In the genomic region with DNA sequence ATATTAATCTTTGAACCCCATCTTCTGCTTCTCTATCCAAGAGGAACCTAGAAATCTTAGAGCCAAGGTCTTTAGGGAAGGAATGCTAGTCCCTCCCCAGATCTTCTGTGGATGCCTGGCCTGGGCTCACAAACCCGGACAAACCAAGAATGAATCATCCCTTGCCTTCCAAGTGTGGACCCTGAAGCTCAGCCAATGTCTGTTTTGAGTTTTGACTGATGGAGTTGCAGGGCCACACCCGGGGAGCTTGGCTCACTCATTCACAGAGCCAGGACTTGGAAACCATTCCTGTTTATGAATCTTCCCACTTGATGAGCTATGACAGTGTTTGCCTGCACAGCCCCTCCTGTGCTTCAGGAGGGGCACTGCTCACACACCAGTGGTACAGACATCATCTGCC, we compare ENCODE assay signal across 18 mouse cellular contexts.
DNase-seq lines count a peak whose midpoint lies in the region; ATAC-seq and TF ChIP-seq lines count a peak whose summit lies in the region.
"Had no signal": no experiment of that assay in that cellular context is flagged by ENCODE, and none has a peak within 500 bp of the region (broad histone marks: within the 10 kb centered on the region; RNA-seq: fewer than 3 reads in every experiment).

No protein-coding gene starts in this region.

- no peak for TF ChIP-seq POLR2A in limb, embryonic 14.5 days (IDR thresholded peaks at IDR 0.05; ENCODE audit: borderline replicate concordance, extremely low read depth, insufficient read depth, insufficient read length)

- no peak overlapping the region for H3K9ac ChIP-seq in limb, embryonic 14.5 days (ENCODE audit: low read depth, low read length, severe bottlenecking)
- H3K9ac ChIP-seq: limb, embryonic 12.5 days; liver, embryonic 15.5 days; stomach, embryonic 15.5 days had no signal

- H3K4me1 ChIP-seq in limb, embryonic 14.5 days (ENCODE audit: control insufficient read depth, insufficient read depth, low read length): peaks cover 8% of the 10 kb centered on the region; the same call in 1 of the 2 replicates
- no peaks in the 10 kb centered on the region for H3K4me1 ChIP-seq in limb, embryonic 10.5 days
- H3K4me1 ChIP-seq: limb, embryonic 12.5 days; liver, embryonic 15.5 days; stomach, embryonic 15.5 days had no signal

- DNase-seq in cerebellum, postnatal 14 days: peak; percentile 14 to 50
- DNase-seq in cerebellum, postnatal 36 days: no peak
- DNase-seq in limb, embryonic 14.5 days (ENCODE audit: low spot score): peak; percentile 25
- no peak for DNase-seq in limb, embryonic 10.5 days (ENCODE audit: low spot score)
- DNase-seq in Muller cell, postnatal 12 days (ENCODE audit: inconsistent ontology term): peak; percentile 74
- DNase-seq in heart, postnatal 14 days: peak; percentile 6 to 21
- no peak for DNase-seq in right cerebral cortex, postnatal 14 days
- no peak for DNase-seq in spleen, postnatal 14 days (ENCODE audit: low spot score in 2 of 2)
- DNase-seq: adrenal gland, adult 2 months; cerebellum, adult 18-20 months; kidney, adult 8-10 months; right cerebral cortex, postnatal 4 days; thymus, postnatal 14 days had no signal

- no peak overlapping the region for H3K27ac ChIP-seq in limb, embryonic 14.5 days (replicated peaks; ENCODE audit: low read depth, low read length)
- H3K27ac ChIP-seq in limb, embryonic 10.5 days: no peak overlapping the region
- H3K27ac ChIP-seq: hindbrain, postnatal 0 days; limb, embryonic 12.5 days; liver, embryonic 15.5 days; stomach, embryonic 15.5 days had no signal

- intact Hi-C loops in heart, postnatal 14 days (cut with DNase I): loop anchor here (10.0 kb wide), 1 partner anchor 124 kb away; no protein-coding TSS in a partner anchor

- no peak overlapping the region for H3K4me2 ChIP-seq in limb, embryonic 14.5 days (replicated peaks; ENCODE audit: low read depth, low read length, severe bottlenecking)
- H3K4me2 ChIP-seq: limb, embryonic 12.5 days; liver, embryonic 15.5 days; stomach, embryonic 15.5 days had no signal

- H3K36me3 ChIP-seq in limb, embryonic 14.5 days (ENCODE audit: control insufficient read depth, insufficient read depth, low read length): no peaks in the 10 kb centered on the region
- no peaks in the 10 kb centered on the region for H3K36me3 ChIP-seq in limb, embryonic 10.5 days
- H3K36me3 ChIP-seq: limb, embryonic 12.5 days; liver, embryonic 15.5 days; stomach, embryonic 15.5 days had no signal

- ATAC-seq in limb, embryonic 14.5 days (ENCODE audit: low FRiP score, low read depth): no peak
- ATAC-seq: forebrain, embryonic 14.5 days; hindbrain, postnatal 0 days had no signal

- H3K9me3 ChIP-seq in limb, embryonic 14.5 days (ENCODE audit: control insufficient read depth, low read length): no peaks in the 10 kb centered on the region
- H3K9me3 ChIP-seq in limb, embryonic 10.5 days (replicated peaks): no peaks in the 10 kb centered on the region
- H3K9me3 ChIP-seq: limb, embryonic 12.5 days; liver, embryonic 15.5 days; stomach, embryonic 15.5 days had no signal

- H3K27me3 ChIP-seq in limb, embryonic 14.5 days (ENCODE audit: control insufficient read depth, insufficient read depth, low read length): no peaks in the 10 kb centered on the region
- no peaks in the 10 kb centered on the region for H3K27me3 ChIP-seq in limb, embryonic 10.5 days (ENCODE audit: low read depth, poor library complexity, severe bottlenecking)
- H3K27me3 ChIP-seq: limb, embryonic 12.5 days; liver, embryonic 15.5 days; stomach, embryonic 15.5 days had no signal

- WGBS in limb, embryonic 14.5 days: 71% methylated on average over 2 of the region's 2 CpGs
- WGBS in limb, embryonic 10.5 days: 83% methylated on average over 2 of the region's 2 CpGs

- no peak overlapping the region for H3K4me3 ChIP-seq in limb, embryonic 14.5 days (replicated peaks; ENCODE audit: low read length)
- no peak overlapping the region for H3K4me3 ChIP-seq in limb, embryonic 10.5 days
- H3K4me3 ChIP-seq: limb, embryonic 12.5 days; liver, embryonic 15.5 days; stomach, embryonic 15.5 days had no signal

Comparison
In these comparisons a context has a peak if more than half of its experiments do, and no peak if none do; other contexts are left out.
1. DNase-seq: peak in cerebellum, postnatal 14 days (2 of 2), limb, embryonic 14.5 days (single experiment), Muller cell, postnatal 12 days (single experiment) and heart, postnatal 14 days (2 of 2); none in cerebellum, postnatal 36 days (0 of 2), limb, embryonic 10.5 days (single experiment), right cerebral cortex, postnatal 14 days (single experiment) and spleen, postnatal 14 days (0 of 2).